Mouse (Mus musculus) limb, embryonic 13.5 days (tissue): ENCODE results near the gene Pik3r2. TPM values are rescaled to one million over a fixed set of nuclear protein-coding genes. Genes with fewer than 3 reads are reported as not detected.

Source experiments
- ATAC-seq: fragments of 200-750 bp; cut with Nextera tagmentation; 2 replicates; pipeline ENCODE4 v1.8.0; 2017; ENCODE audit warnings: low read depth, moderate number of reproducible peaks, moderate TSS enrichment; ENCODE audit not compliant: low FRiP score
- H3K27ac ChIP-seq: fragments of 300-500 bp; sonication (generic); 2 replicates; pipeline ENCODE4 v1.5.1; 2015; ENCODE audit warnings: inconsistent platforms, mild to moderate bottlenecking, moderate library complexity
- H3K27me3 ChIP-seq: fragments of 300-500 bp; sonication (generic); 2 replicates; pipeline ENCODE4 v1.6.1; 2015; ENCODE audit warnings: mild to moderate bottlenecking, inconsistent platforms
- H3K36me3 ChIP-seq: fragments of 300-500 bp; sonication (generic); 2 replicates; pipeline ENCODE4 v1.6.1; 2015; ENCODE audit warnings: inconsistent platforms, mild to moderate bottlenecking, moderate library complexity
- H3K4me1 ChIP-seq: fragments of 300-500 bp; sonication (generic); 2 replicates; pipeline ENCODE4 v1.6.1; 2015; ENCODE audit warnings: inconsistent platforms
- H3K4me2 ChIP-seq: fragments of 300-500 bp; sonication (generic); replicated peaks from 2 replicates; pipeline ENCODE4 v1.6.1; 2015; ENCODE audit warnings: inconsistent platforms, mild to moderate bottlenecking, moderate library complexity
- H3K4me3 ChIP-seq: fragments of 300-500 bp; sonication (generic); 2 replicates; pipeline ENCODE4 v1.5.1; 2015; ENCODE audit warnings: moderate library complexity, mild to moderate bottlenecking, inconsistent platforms
- H3K9ac ChIP-seq: fragments of 300-500 bp; sonication (generic); 2 replicates; pipeline ENCODE4 v1.6.1; 2015; ENCODE audit warnings: mild to moderate bottlenecking, inconsistent platforms
- H3K9me3 ChIP-seq: fragments of 300-500 bp; sonication (generic); 2 replicates; pipeline ENCODE4 v1.6.1; 2016; ENCODE audit warnings: inconsistent platforms
- WGBS: fragments of 180-500 bp; shearing (Covaris S2); methylation state at CpG from one replicate; pipeline ENCODE4 v1.1.7; 2015; 5-methylcytosine and 5-hydroxymethylcytosine counted together
- polyA plus RNA-seq: library from polyadenylated mRNA; unstranded; fragments of >200 nt; fragmentation: Nextera tagmentation; extraction: Ambion mirVana; gene quantifications from 2 replicates; pipeline ENCODE4 v1.2.1, GENCODE M21; 2015

Pik3r2 gene
- polyA plus RNA-seq, 1 experiment from 2014 or later, result 81.3 TPM

- Histone ChIP-seq H3K4me3 (peak within 1 kb of the TSS; percentile 74), H3K27me3 (no peaks in the 10 kb centered on the region), H3K27ac (no peak within 1 kb of the TSS), H3K9ac (peak within 1 kb of the TSS; percentile 85), H3K9me3 (no peaks in the 10 kb centered on the region), H3K36me3 (peaks cover 34% of the 10 kb centered on the region), H3K4me2 (peak within 1 kb of the TSS; percentile 99), H3K4me1 (peaks cover 32% of the 10 kb centered on the region)
- WGBS, result under 1% methylated on average over 55 of the region's 55 CpGs
- peak; percentile 96 for ATAC-seq
Measured at GRCm38 (mm10) chr8:70760775-70761406, 15.6 kb downstream of the Pik3r2 start, which contains the start of gene Mpv17l2. Gene Mpv17l2 (minus strand): TSS chr8:70760946.

GRCm38 (mm10) chr8:70760350-70760749 lies 16.2 kb downstream of the Pik3r2 start:
- peak overlapping the region; percentile 74 for H3K4me3 ChIP-seq
- H3K4me1 ChIP-seq, result peaks cover 32% of the 10 kb centered on the region
- H3K27ac ChIP-seq, result no peak overlapping the region
- ATAC-seq, result no peak
- no peaks in the 10 kb centered on the region for H3K9me3 ChIP-seq
- peak overlapping the region; percentile 99 for H3K4me2 ChIP-seq
- no peaks in the 10 kb centered on the region for H3K27me3 ChIP-seq
- 0% methylated on average over 22 of the region's 22 CpGs for WGBS
- H3K36me3 ChIP-seq, result peaks cover 35% of the 10 kb centered on the region
- peak overlapping the region; percentile 85 for H3K9ac ChIP-seq

- Histone ChIP-seq H3K9me3 (no peaks in the 10 kb centered on the region), H3K9ac (no peak overlapping the region), H3K4me2 (peak overlapping the region; percentile 99; the same call in 1 of the 2 replicates), H3K27me3 (no peaks in the 10 kb centered on the region), H3K4me1 (peaks cover 36% of the 10 kb centered on the region), H3K36me3 (peaks cover 32% of the 10 kb centered on the region), H3K4me3 (0 out of 2 replicates have a peak overlapping the region, but pooled peaks have one; percentile 74), H3K27ac (no peak overlapping the region)
- 68% methylated on average over 19 of the region's 19 CpGs for WGBS
- ATAC-seq, result no peak
Measured at GRCm38 (mm10) chr8:70758616-70759561, 17.6 kb downstream of the Pik3r2 start.

- Histone ChIP-seq H3K4me1 (peaks cover 42% of the 10 kb centered on the region), H3K4me3 (no peak overlapping the region), H3K27ac (no peak overlapping the region), H3K4me2 (no peak overlapping the region), H3K9ac (no peak overlapping the region), H3K9me3 (no peaks in the 10 kb centered on the region), H3K27me3 (no peaks in the 10 kb centered on the region), H3K36me3 (peaks cover 32% of the 10 kb centered on the region)
- 82% methylated on average over 7 of the region's 7 CpGs for WGBS
- ATAC-seq, result no peak
Measured at GRCm38 (mm10) chr8:70758308-70758615, 18.3 kb downstream of the Pik3r2 start.

GRCm38 (mm10) chr8:70757523-70758307 lies 18.8 kb downstream of the Pik3r2 start:
- peaks cover 47% of the 10 kb centered on the region for H3K4me1 ChIP-seq
- H3K9me3 ChIP-seq, result no peaks in the 10 kb centered on the region
- no peak overlapping the region for H3K4me3 ChIP-seq
- no peaks in the 10 kb centered on the region for H3K27me3 ChIP-seq
- H3K36me3 ChIP-seq, result peaks cover 32% of the 10 kb centered on the region
- H3K9ac ChIP-seq, result peak overlapping the region; percentile 19; the same call in 1 of the 2 replicates
- no peak overlapping the region for H3K4me2 ChIP-seq
- no peak for ATAC-seq
- no peak overlapping the region for H3K27ac ChIP-seq
- WGBS, result 77% methylated on average over 22 of the region's 22 CpGs

- Histone ChIP-seq H3K4me1 (peaks cover 54% of the 10 kb centered on the region), H3K27me3 (no peaks in the 10 kb centered on the region), H3K4me2 (no peak overlapping the region), H3K9ac (no peak overlapping the region), H3K9me3 (no peaks in the 10 kb centered on the region), H3K36me3 (peaks cover 29% of the 10 kb centered on the region), H3K27ac (no peak overlapping the region), H3K4me3 (no peak overlapping the region)
- ATAC-seq, result no peak
- WGBS, result 89% methylated on average over 6 of the region's 6 CpGs
Measured at GRCm38 (mm10) chr8:70756476-70757040, 20.0 kb downstream of the Pik3r2 start.

GRCm38 (mm10) chr8:70755661-70756475 lies 20.6 kb downstream of the Pik3r2 start:
- H3K4me2 ChIP-seq, result peak overlapping the region; percentile 96

GRCm38 (mm10) chr8:70754871-70755660 lies 21.4 kb downstream of the Pik3r2 start:
- no peaks in the 10 kb centered on the region for H3K9me3 ChIP-seq
- H3K4me1 ChIP-seq, result peaks cover 44% of the 10 kb centered on the region
- no peaks in the 10 kb centered on the region; the same call in 1 of the 2 replicates for H3K27me3 ChIP-seq
- H3K9ac ChIP-seq, result peak overlapping the region; percentile 86
- H3K4me2 ChIP-seq, result peak overlapping the region; percentile 96
- peaks cover 29% of the 10 kb centered on the region for H3K36me3 ChIP-seq
- peak; percentile 39 for ATAC-seq
- peak overlapping the region; percentile 76 for H3K4me3 ChIP-seq
- 15% methylated on average over 50 of the region's 50 CpGs for WGBS
- peak overlapping the region; percentile 77 for H3K27ac ChIP-seq

More at GRCm38 (mm10) chr8:70755661-70756475, 20.6 kb downstream of the Pik3r2 start:
- Histone ChIP-seq H3K4me1 (peaks cover 48% of the 10 kb centered on the region), H3K27me3 (no peaks in the 10 kb centered on the region), H3K9me3 (no peaks in the 10 kb centered on the region), H3K27ac (no peak overlapping the region), H3K36me3 (peaks cover 29% of the 10 kb centered on the region), H3K4me3 (peak overlapping the region; percentile 76), H3K9ac (peak overlapping the region; percentile 86)
- 82% methylated on average over 24 of the region's 24 CpGs for WGBS
- ATAC-seq, result no peak

GRCm38 (mm10) chr8:70754043-70754870 lies 22.3 kb downstream of the Pik3r2 start, which contains the start of gene Rab3a:
Gene Rab3a (plus strand): TSS chr8:70754679.
- Histone ChIP-seq H3K27me3 (peaks cover 6% of the 10 kb centered on the region), H3K4me2 (peak within 1 kb of the TSS; percentile 96), H3K27ac (peak within 1 kb of the TSS; percentile 82), H3K4me1 (peaks cover 35% of the 10 kb centered on the region), H3K9ac (peak within 1 kb of the TSS; percentile 86), H3K9me3 (no peaks in the 10 kb centered on the region), H3K4me3 (peak within 1 kb of the TSS; percentile 76), H3K36me3 (peaks cover 29% of the 10 kb centered on the region)
- peak; percentile 98 for ATAC-seq
- 8% methylated on average over 37 of the region's 37 CpGs for WGBS

GRCm38 (mm10) chr8:70753151-70753550 lies 23.4 kb downstream of the Pik3r2 start:
- H3K36me3 ChIP-seq, result peaks cover 24% of the 10 kb centered on the region
- no peak for ATAC-seq
- peak overlapping the region; percentile 49 for H3K4me2 ChIP-seq
- 19% methylated on average over 21 of the region's 21 CpGs for WGBS
- peak overlapping the region; percentile 32 for H3K9ac ChIP-seq
- peaks cover 31% of the 10 kb centered on the region for H3K4me1 ChIP-seq
- H3K4me3 ChIP-seq, result peak overlapping the region; percentile 7
- peak overlapping the region; percentile 82 for H3K27ac ChIP-seq
- no peaks in the 10 kb centered on the region for H3K9me3 ChIP-seq
- H3K27me3 ChIP-seq, result peaks cover 16% of the 10 kb centered on the region
